Mouse (Mus musculus) kidney, postnatal 0 days (tissue): ENCODE data around the gene Farsb. TPM values are rescaled to one million over a fixed set of nuclear protein-coding genes. Genes with fewer than 3 reads are reported as not detected.

ENCODE experiments used
- ATAC-seq: fragments of 200-750 bp; cut with Nextera tagmentation; replicated peaks from 2 replicates; pipeline ENCODE4 v1.8.0; 2017; ENCODE audit warnings: low read depth, moderate number of reproducible peaks, moderate TSS enrichment, moderate library complexity; ENCODE audit not compliant: low FRiP score
- DNase-seq: peaks from one replicate; pipeline ENCODE4 v3.0.0-alpha.2; 2016; ENCODE audit warnings: low spot score
- H3K27ac ChIP-seq: fragments of 300-500 bp; sonication (generic); 2 replicates; pipeline ENCODE4 v1.5.1; 2014; ENCODE audit warnings: mild to moderate bottlenecking
- H3K27me3 ChIP-seq: fragments of 300-500 bp; sonication (generic); 2 replicates; pipeline ENCODE4 v1.6.1; 2014; ENCODE audit warnings: low read length, mixed read lengths; ENCODE audit not compliant: insufficient read depth
- H3K36me3 ChIP-seq: fragments of 300-500 bp; sonication (generic); 2 replicates; pipeline ENCODE4 v1.6.1; 2014; ENCODE audit warnings: low read length, mixed read lengths; ENCODE audit not compliant: insufficient read depth
- H3K4me1 ChIP-seq: fragments of 300-500 bp; sonication (generic); replicated peaks from 2 replicates; pipeline ENCODE4 v1.6.1; 2014; ENCODE audit warnings: antibody characterized with exemption, low read length, mixed read lengths; ENCODE audit not compliant: insufficient read depth
- H3K4me2 ChIP-seq: fragments of 300-500 bp; sonication (generic); 2 replicates; pipeline ENCODE4 v1.6.1; 2014; ENCODE audit warnings: mild to moderate bottlenecking, low read length, moderate library complexity, mixed read lengths
- H3K4me3 ChIP-seq: fragments of 300-500 bp; sonication (generic); replicated peaks from 2 replicates; pipeline ENCODE4 v1.5.1; 2014; ENCODE audit warnings: low read depth, low read length
- H3K9ac ChIP-seq: fragments of 300-500 bp; sonication (generic); 2 replicates; pipeline ENCODE4 v1.6.1; 2014; ENCODE audit warnings: low read depth, low read length
- H3K9me3 ChIP-seq: fragments of 300-500 bp; sonication (generic); replicated peaks from 2 replicates; pipeline ENCODE4 v1.6.1; 2016; ENCODE audit warnings: low read length, inconsistent platforms, mixed read lengths
- CTCF ChIP-seq: IDR thresholded peaks from 2 replicates; pipeline ENCODE4 v1.5.1; 2016; ENCODE audit warnings: antibody characterized with exemption, low read depth, mild to moderate bottlenecking, moderate library complexity
- WGBS: fragments of 180-500 bp; shearing (Covaris S2); extraction: QIAGEN DNeasy Blood & Tissue Kit; methylation state at CpG from one replicate; pipeline ENCODE4 v1.1.7; 2014; 5-methylcytosine and 5-hydroxymethylcytosine counted together
- polyA plus RNA-seq: library from polyadenylated mRNA; unstranded; fragments of >200 nt; fragmentation: Nextera tagmentation; extraction: Ambion mirVana; gene quantifications from 2 replicates; pipeline ENCODE4 v1.2.1, GENCODE M21; 2015

Gene Farsb
- polyA plus RNA-seq, 1 experiment from 2014 or later = 94.3 TPM

DNA sequence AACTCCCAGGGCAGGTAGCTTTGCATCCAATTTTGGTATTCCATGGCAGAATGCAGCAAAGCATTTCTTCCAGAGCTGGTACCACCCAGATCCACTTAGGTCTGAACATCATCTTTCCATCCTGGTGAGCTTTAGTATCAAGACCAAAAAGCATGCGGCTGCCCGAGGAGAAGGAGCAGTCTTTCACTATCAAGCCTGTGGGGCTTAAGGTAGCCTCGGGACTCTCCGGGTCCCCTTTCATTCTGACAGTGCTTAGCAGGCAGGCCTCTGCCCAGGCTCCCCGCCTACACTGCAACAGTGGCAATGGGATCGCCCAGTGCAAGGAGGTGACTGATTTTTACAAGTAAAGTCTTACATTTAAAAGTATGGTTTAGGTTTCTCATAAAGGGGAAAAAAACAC is 36.2 kb downstream of the Farsb start:
- peaks cover 39% of the 10 kb centered on the region for H3K36me3 ChIP-seq
- 90% methylated on average over 6 of the region's 6 CpGs for WGBS
- no peaks in the 10 kb centered on the region for H3K9me3 ChIP-seq
- no peak overlapping the region for H3K9ac ChIP-seq
- no peaks in the 10 kb centered on the region for H3K27me3 ChIP-seq
- no peak overlapping the region for H3K4me2 ChIP-seq
- H3K4me3 ChIP-seq = no peak overlapping the region
- DNase-seq (no peak), ATAC-seq (no peak)
- TF ChIP-seq CTCF = no peak
- H3K4me1 ChIP-seq = no peaks in the 10 kb centered on the region
- H3K27ac ChIP-seq = no peak overlapping the region

- no peak overlapping the region for H3K27ac ChIP-seq
- H3K9me3 ChIP-seq = no peaks in the 10 kb centered on the region
- WGBS = 58% methylated on average over 12 of the region's 12 CpGs
- no peak overlapping the region for H3K4me3 ChIP-seq
- no peaks in the 10 kb centered on the region for H3K27me3 ChIP-seq
- H3K36me3 ChIP-seq = peaks cover 39% of the 10 kb centered on the region
- no peak for TF ChIP-seq CTCF
- H3K9ac ChIP-seq = no peak overlapping the region
- no peak for ATAC-seq
- no peaks in the 10 kb centered on the region for H3K4me1 ChIP-seq
- DNase-seq = peak; percentile 13
- no peak overlapping the region for H3K4me2 ChIP-seq
Observed at GRCm38 (mm10) chr1:78451070-78451854, 37.4 kb downstream of the Farsb start.

GRCm38 (mm10) chr1:78448091-78448490 is 40.6 kb downstream of the Farsb start:
- 63% methylated on average over 1 of the region's 1 CpGs for WGBS
- Histone ChIP-seq H3K27me3 (no peaks in the 10 kb centered on the region), H3K4me2 (no peak overlapping the region), H3K9me3 (no peaks in the 10 kb centered on the region), H3K36me3 (peaks cover 31% of the 10 kb centered on the region), H3K4me1 (no peaks in the 10 kb centered on the region), H3K9ac (no peak overlapping the region), H3K27ac (no peak overlapping the region), H3K4me3 (no peak overlapping the region)
- no peak for TF ChIP-seq CTCF
- DNase-seq (no peak), ATAC-seq (no peak)

- Histone ChIP-seq H3K36me3 (peaks cover 28% of the 10 kb centered on the region; the same call in 1 of the 2 replicates), H3K9ac (no peak overlapping the region), H3K4me2 (no peak overlapping the region), H3K4me1 (no peaks in the 10 kb centered on the region), H3K4me3 (no peak overlapping the region), H3K27me3 (no peaks in the 10 kb centered on the region), H3K9me3 (no peaks in the 10 kb centered on the region), H3K27ac (no peak overlapping the region)
- ATAC-seq = no peak
- no peak for DNase-seq
- TF ChIP-seq CTCF = no peak
- 86% methylated on average over 6 of the region's 6 CpGs for WGBS
Observed at GRCm38 (mm10) chr1:78446742-78447141, 42.0 kb downstream of the Farsb start.

DNA sequence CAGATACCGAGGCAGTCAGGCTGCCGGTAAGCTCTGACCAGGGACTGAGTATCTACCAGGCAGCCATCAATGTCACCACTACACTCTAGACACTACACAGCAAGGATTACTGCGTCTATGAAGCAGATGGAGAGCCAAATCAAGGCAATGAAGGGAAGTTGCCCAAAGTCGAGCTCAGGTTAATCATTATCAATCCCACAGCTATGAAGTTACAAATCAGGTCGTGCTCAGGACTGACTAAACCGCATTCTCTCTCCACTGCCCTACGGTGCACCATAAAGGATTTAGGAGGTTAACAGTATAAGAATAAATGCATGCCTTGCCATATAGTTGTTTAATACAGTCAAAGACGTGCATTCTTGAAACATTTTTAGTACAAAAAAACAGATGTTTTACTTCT is 42.5 kb downstream of the Farsb start:
- ATAC-seq (no peak), DNase-seq (peak; percentile 21)
- peaks cover 28% of the 10 kb centered on the region; the same call in 1 of the 2 replicates for H3K36me3 ChIP-seq
- peak overlapping the region; percentile 51; the same call in 1 of the 2 replicates for H3K27ac ChIP-seq
- WGBS = 68% methylated on average over 8 of the region's 8 CpGs
- no peak overlapping the region for H3K4me2 ChIP-seq
- H3K9me3 ChIP-seq = no peaks in the 10 kb centered on the region
- H3K4me1 ChIP-seq = no peaks in the 10 kb centered on the region
- H3K9ac ChIP-seq = no peak overlapping the region
- no peak overlapping the region for H3K4me3 ChIP-seq
- TF ChIP-seq CTCF = no peak
- H3K27me3 ChIP-seq = no peaks in the 10 kb centered on the region

GRCm38 (mm10) chr1:78443056-78443455 is 45.6 kb downstream of the Farsb start:
- no peaks in the 10 kb centered on the region for H3K27me3 ChIP-seq
- H3K4me2 ChIP-seq = no peak overlapping the region
- no peak overlapping the region for H3K9ac ChIP-seq
- TF ChIP-seq CTCF = no peak
- DNase-seq (no peak), ATAC-seq (no peak)
- H3K9me3 ChIP-seq = no peaks in the 10 kb centered on the region
- H3K27ac ChIP-seq = no peak overlapping the region
- no peaks in the 10 kb centered on the region for H3K4me1 ChIP-seq
- WGBS = 91% methylated on average over 7 of the region's 7 CpGs
- H3K36me3 ChIP-seq = peaks cover 15% of the 10 kb centered on the region; the same call in 1 of the 2 replicates
- H3K4me3 ChIP-seq = no peak overlapping the region
